Mouse (Mus musculus): ENCODE measurements at regions not wholly inside any gene's neighbourhood (a gene's known extent, or its start where the extent isn't known, plus 50 kb on each side); places are given as distances from the start of the nearest gene placed in this dataset.

DNA sequence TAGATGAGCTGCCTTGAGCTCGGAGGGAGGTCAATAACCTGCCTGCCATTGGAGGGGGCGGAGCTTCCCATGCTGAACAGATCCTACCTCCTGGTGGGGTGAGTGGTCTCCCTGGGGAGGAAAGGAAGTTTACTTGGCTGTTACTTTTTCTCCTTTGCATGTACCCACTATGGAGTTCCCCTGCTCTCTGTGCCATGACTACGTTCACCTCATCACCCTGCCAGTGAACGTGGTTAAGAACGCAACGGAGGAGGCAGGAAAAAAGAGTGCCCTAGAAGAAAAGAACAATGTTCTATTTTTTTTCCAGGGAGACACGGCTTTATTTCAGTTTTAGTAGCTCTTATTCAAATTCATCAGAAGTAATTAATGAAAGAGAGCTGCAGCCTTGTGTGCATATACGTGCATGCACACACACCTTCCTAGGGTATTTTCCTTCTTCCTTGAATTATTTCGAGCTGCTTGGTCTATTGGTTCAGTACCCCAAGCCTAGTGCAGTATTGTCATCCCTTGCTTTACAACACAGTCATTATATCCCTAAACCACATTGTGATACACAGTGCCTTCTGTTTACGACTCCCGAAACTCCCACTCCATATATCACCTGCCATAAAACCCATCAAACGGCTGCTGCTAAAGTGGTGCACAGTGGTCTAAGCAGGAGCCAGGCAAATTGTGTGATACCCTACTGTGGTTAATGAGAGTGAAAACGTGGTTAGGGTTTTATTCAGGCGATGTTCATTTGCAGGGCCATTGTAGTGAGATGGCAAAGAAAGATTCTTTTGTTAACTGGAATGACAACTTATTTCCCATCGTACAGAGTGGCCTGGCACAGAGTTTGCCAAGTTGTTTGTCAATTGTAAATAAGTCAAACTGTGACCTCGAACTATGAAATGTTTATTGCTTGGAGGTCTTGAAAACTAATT lies 608.0 kb downstream of the Bcl11a start:
- Histone ChIP-seq H3K9ac (replicated peaks; ENCODE audit: low read depth, low read length) (no peak overlapping the region), H3K27me3 (ENCODE audit: control insufficient read depth, insufficient read depth, low read length) (no peaks in the 10 kb centered on the region), H3K4me2 (ENCODE audit: low read depth, low read length) (peak overlapping the region; percentile 14; the same call in 1 of the 2 replicates), H3K36me3 (ENCODE audit: control insufficient read depth, insufficient read depth, low read length) (no peaks in the 10 kb centered on the region), H3K4me3 (ENCODE audit: low read depth, low read length) (no peak overlapping the region), H3K9me3 (ENCODE audit: control insufficient read depth, low read length) (no peaks in the 10 kb centered on the region), H3K27ac (ENCODE audit: low read depth, low read length) (no peak overlapping the region), H3K4me1 (ENCODE audit: control insufficient read depth, insufficient read depth, low read length) (peaks cover 6% of the 10 kb centered on the region; the same call in 1 of the 2 replicates)
- 13% methylated on average over 16 of the region's 16 CpGs for WGBS
- ATAC-seq (ENCODE audit: low read depth): peak; percentile 97

DNA sequence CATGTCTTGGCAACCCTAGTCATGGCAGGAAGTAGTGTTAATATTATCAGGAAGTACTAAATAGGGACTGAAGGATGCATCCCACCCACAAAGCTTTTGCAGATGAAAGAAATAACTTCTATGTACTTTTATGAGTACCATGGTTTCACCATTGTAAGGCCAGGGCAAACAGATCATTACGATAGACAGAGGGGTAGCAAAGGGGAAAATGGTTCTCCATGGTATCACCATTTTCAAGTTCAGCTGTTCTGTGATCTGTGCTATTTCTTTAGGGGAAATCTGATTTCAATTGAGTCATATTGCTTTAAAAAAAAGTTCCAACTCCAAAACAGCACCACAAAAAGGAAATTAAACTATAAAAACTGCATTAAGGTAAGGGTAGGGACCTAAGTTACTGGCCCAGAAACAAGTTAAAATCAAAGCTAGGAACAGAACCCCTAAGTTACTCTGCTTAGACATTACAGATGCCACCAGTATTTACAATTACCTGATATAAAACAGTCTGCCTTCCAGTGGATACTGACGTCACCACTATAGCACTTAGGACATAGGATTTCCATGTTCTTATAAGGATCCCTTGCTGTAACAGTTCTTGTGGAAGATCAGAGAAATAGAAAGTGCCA lies 610.4 kb downstream of the Bcl11a start:
- H3K9ac ChIP-seq (replicated peaks; ENCODE audit: low read depth, low read length): no peak overlapping the region
- H3K36me3 ChIP-seq (ENCODE audit: control insufficient read depth, insufficient read depth, low read length): no peaks in the 10 kb centered on the region
- no peak for ATAC-seq (ENCODE audit: low read depth)
- H3K9me3 ChIP-seq (ENCODE audit: control insufficient read depth, low read length): no peaks in the 10 kb centered on the region
- no peak overlapping the region for H3K4me3 ChIP-seq (ENCODE audit: low read depth, low read length)
- no peak overlapping the region for H3K27ac ChIP-seq (ENCODE audit: low read depth, low read length)
- peaks cover 6% of the 10 kb centered on the region; the same call in 1 of the 2 replicates for H3K4me1 ChIP-seq (ENCODE audit: control insufficient read depth, insufficient read depth, low read length)
- WGBS: 91% methylated on average over 2 of the region's 2 CpGs
- no peaks in the 10 kb centered on the region for H3K27me3 ChIP-seq (ENCODE audit: control insufficient read depth, insufficient read depth, low read length)
- H3K4me2 ChIP-seq (ENCODE audit: low read depth, low read length): no peak overlapping the region

DNA sequence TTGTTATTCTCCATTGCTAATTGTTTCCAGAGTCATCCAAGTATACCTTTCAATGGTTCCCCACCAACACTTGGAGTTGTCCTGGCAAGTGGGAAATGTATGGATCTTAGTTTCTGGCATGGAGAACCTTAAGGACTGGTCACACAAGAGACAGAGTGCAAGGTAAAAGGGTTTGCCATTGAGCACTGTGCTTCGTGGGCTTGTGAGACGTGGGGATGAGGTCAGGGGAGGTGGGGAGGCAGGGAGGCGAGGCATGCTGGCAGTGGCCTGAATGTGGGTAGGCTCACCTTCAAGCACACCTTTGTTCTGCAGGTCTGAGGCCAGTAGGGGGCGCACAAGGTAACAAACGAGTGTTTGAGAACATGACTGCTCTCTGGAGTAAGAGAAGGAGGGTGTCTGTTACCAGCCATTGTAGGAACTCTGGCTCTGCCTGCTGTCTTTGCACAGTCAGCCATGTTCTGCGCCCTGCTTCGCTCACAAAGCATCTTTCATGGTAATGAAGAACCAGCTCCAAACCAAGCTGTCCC lies 612.0 kb downstream of the Bcl11a start:
- H3K9me3 ChIP-seq (ENCODE audit: control insufficient read depth, low read length): no peaks in the 10 kb centered on the region
- no peak overlapping the region for H3K9ac ChIP-seq (replicated peaks; ENCODE audit: low read depth, low read length)
- no peak overlapping the region for H3K4me2 ChIP-seq (ENCODE audit: low read depth, low read length)
- no peak overlapping the region for H3K4me3 ChIP-seq (ENCODE audit: low read depth, low read length)
- no peaks in the 10 kb centered on the region for H3K27me3 ChIP-seq (ENCODE audit: control insufficient read depth, insufficient read depth, low read length)
- ATAC-seq (ENCODE audit: low read depth): no peak
- H3K36me3 ChIP-seq (ENCODE audit: control insufficient read depth, insufficient read depth, low read length): no peaks in the 10 kb centered on the region
- no peak overlapping the region for H3K27ac ChIP-seq (ENCODE audit: low read depth, low read length)
- WGBS: 50% methylated on average over 7 of the region's 7 CpGs
- peaks cover 6% of the 10 kb centered on the region; the same call in 1 of the 2 replicates for H3K4me1 ChIP-seq (ENCODE audit: control insufficient read depth, insufficient read depth, low read length)

DNA sequence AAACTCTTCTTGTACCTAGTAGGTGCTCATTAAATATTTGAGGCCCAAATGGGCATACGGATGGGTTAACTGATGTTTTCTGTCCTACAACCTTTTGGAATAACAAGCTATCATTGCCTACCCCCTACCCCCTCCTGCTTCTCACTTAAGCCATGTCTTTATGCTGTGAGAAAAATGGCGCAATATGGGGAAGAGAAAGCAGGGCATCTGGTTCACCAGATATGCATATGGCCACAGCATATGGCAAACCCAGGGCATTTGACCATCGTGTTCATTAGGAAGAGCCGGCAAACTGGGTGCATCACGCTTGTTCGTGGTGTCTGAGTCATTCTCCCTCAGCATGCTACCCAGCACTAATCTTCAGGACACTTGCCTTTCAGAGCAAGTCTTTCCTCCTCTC lies 616.1 kb downstream of the Bcl11a start:
- Histone ChIP-seq H3K4me1 (ENCODE audit: control insufficient read depth, insufficient read depth, low read length) (no peaks in the 10 kb centered on the region), H3K9ac (replicated peaks; ENCODE audit: low read depth, low read length) (no peak overlapping the region), H3K36me3 (ENCODE audit: control insufficient read depth, insufficient read depth, low read length) (no peaks in the 10 kb centered on the region), H3K27ac (ENCODE audit: low read depth, low read length) (no peak overlapping the region), H3K4me2 (ENCODE audit: low read depth, low read length) (no peak overlapping the region), H3K4me3 (ENCODE audit: low read depth, low read length) (no peak overlapping the region), H3K9me3 (ENCODE audit: control insufficient read depth, low read length) (no peaks in the 10 kb centered on the region), H3K27me3 (ENCODE audit: control insufficient read depth, insufficient read depth, low read length) (no peaks in the 10 kb centered on the region)
- WGBS: 74% methylated on average over 6 of the region's 6 CpGs
- ATAC-seq (ENCODE audit: low read depth): no peak

DNA sequence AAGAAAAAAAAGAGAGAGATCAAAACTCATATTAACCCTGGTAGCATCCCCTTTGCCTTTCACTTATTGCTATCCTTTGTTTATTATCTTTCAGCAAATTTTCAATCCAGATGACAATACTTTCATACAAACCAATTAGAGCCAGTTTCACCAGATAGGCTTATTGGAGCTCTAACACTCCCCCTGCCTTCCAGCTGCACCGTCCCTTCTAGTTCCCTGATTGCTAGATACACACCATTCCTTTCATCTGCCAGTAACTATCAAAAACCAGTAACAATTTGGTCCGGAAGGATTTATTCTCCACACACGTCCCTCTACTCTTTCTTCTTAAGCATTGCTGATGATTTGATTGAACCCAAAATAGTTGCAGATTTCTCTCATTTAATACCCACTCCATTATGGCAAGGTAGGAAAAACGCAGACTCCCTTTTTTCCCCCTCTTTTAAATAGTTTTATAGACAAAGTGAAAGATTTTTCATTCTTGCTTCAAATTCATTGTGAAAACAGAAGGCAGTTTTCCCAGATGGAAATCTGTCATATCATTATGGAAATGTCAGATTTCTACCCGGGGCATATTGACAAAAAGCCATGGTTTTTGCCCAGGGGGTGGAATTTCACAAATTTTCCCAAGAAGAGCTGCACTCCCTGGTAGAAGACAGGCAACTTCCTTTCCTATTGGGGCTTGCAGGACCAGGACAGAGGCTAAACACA lies 617.3 kb downstream of the Bcl11a start:
- 59% methylated on average over 5 of the region's 5 CpGs for WGBS
- no peak overlapping the region for H3K27ac ChIP-seq (ENCODE audit: low read depth, low read length)

DNA sequence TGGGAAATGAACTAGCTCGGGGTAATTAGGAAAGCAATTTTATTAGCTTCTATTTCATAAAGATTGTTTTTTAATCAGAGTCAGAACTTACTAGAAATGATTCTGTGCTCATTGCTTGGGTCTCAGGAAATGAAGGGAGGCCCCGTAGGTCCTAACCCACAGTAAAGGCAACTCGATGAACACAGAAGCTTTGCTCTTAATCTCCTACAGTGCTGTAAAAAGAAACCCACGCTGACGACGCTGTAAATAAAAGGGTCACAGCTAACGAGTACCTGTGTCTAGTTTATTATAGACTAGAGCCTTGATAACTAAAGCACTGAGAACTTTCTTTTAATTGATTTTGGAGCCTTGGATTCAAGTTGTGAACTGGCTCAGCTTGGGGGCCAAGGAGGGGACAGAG lies 618.7 kb downstream of the Bcl11a start:
- WGBS: 32% methylated on average over 7 of the region's 7 CpGs
- H3K9ac ChIP-seq (replicated peaks; ENCODE audit: low read depth, low read length): no peak overlapping the region

More for the DNA sequence above, 617.3 kb downstream of the Bcl11a start:
- H3K36me3 ChIP-seq (ENCODE audit: control insufficient read depth, insufficient read depth, low read length): no peaks in the 10 kb centered on the region
- no peaks in the 10 kb centered on the region for H3K4me1 ChIP-seq (ENCODE audit: control insufficient read depth, insufficient read depth, low read length)
- no peak overlapping the region for H3K4me3 ChIP-seq (ENCODE audit: low read depth, low read length)
- H3K27me3 ChIP-seq (ENCODE audit: control insufficient read depth, insufficient read depth, low read length): no peaks in the 10 kb centered on the region
- no peak for ATAC-seq (ENCODE audit: low read depth)
- no peaks in the 10 kb centered on the region for H3K9me3 ChIP-seq (ENCODE audit: control insufficient read depth, low read length)
- H3K9ac ChIP-seq (replicated peaks; ENCODE audit: low read depth, low read length): no peak overlapping the region
- no peak overlapping the region for H3K4me2 ChIP-seq (ENCODE audit: low read depth, low read length)

DNA sequence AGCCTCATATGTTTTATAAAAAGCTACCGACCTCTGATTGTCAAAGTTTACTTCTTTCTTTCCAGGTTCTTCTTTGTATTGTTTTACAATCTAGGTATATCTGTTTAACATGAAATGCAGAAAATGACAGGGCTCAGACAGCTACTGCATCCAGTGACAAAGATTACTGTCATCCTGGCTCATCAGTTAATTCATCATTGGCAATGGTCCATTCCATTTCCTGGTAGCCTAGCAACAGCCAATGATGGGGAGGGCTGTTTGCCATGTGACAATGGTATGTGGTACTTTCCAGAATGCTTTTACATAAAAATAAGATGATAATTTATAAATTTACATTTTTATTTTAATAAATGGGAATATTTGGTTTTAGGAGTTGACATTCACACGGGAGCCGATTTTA lies 630.9 kb downstream of the Bcl11a start:
- no peaks in the 10 kb centered on the region for H3K27me3 ChIP-seq (ENCODE audit: control insufficient read depth, insufficient read depth, low read length)
- H3K27ac ChIP-seq (ENCODE audit: low read depth, low read length): no peak overlapping the region
- ATAC-seq (ENCODE audit: low read depth): no peak
- no peaks in the 10 kb centered on the region for H3K36me3 ChIP-seq (ENCODE audit: control insufficient read depth, insufficient read depth, low read length)
- H3K4me2 ChIP-seq (ENCODE audit: low read depth, low read length): no peak overlapping the region
- H3K4me3 ChIP-seq (ENCODE audit: low read depth, low read length): no peak overlapping the region
- WGBS: 76% methylated on average over 3 of the region's 3 CpGs
- H3K9ac ChIP-seq (replicated peaks; ENCODE audit: low read depth, low read length): no peak overlapping the region
- no peaks in the 10 kb centered on the region for H3K9me3 ChIP-seq (ENCODE audit: control insufficient read depth, low read length)
- no peaks in the 10 kb centered on the region for H3K4me1 ChIP-seq (ENCODE audit: control insufficient read depth, insufficient read depth, low read length)

More for the DNA sequence above, 618.7 kb downstream of the Bcl11a start:
- no peak overlapping the region for H3K4me2 ChIP-seq (ENCODE audit: low read depth, low read length)
- no peak overlapping the region for H3K27ac ChIP-seq (ENCODE audit: low read depth, low read length)
- ATAC-seq (ENCODE audit: low read depth): no peak
- no peaks in the 10 kb centered on the region for H3K36me3 ChIP-seq (ENCODE audit: control insufficient read depth, insufficient read depth, low read length)
- no peaks in the 10 kb centered on the region for H3K27me3 ChIP-seq (ENCODE audit: control insufficient read depth, insufficient read depth, low read length)
- H3K9me3 ChIP-seq (ENCODE audit: control insufficient read depth, low read length): no peaks in the 10 kb centered on the region
- no peaks in the 10 kb centered on the region for H3K4me1 ChIP-seq (ENCODE audit: control insufficient read depth, insufficient read depth, low read length)
- H3K4me3 ChIP-seq (ENCODE audit: low read depth, low read length): no peak overlapping the region

DNA sequence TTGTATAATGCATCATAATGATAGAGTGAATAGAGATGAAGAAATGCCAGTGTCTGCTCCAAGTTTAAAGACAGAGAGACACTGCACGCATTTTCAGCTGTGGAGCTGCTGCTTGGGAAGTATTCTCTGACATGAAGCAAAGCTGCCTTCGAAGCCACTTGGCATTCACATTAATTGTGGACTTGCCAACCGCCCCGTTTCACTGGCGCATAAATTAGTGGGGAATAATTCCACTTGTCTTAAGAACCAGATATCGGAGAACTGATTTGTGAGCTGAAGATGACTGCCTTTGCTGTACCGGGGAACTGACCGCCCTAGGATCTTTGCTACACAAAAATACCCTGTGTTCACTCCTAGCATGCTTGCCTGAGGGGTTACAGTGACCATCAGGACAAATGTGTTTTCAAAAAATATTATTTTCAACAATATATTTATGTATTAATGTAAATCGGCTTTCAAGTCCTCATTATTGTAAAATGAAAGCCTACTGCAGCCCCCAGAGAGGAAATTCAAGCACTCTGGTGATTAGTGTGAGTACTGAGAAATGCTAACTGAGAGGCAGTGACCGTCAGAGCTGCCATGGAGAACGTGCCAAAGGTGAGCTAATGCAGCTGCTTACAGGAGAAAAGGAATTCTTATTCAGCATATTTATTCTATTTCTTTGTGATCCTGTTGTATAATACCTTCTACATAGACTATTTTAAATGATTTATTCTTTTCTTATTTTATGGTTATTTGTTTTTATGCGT lies 638.9 kb downstream of the Bcl11a start:
- ATAC-seq (ENCODE audit: low read depth): no peak; the same call in 1 of the 2 replicates
- Histone ChIP-seq H3K27me3 (ENCODE audit: control insufficient read depth, insufficient read depth, low read length) (no peaks in the 10 kb centered on the region), H3K9ac (replicated peaks; ENCODE audit: low read depth, low read length) (no peak overlapping the region), H3K4me1 (ENCODE audit: control insufficient read depth, insufficient read depth, low read length) (peaks cover 2% of the 10 kb centered on the region; the same call in 1 of the 2 replicates), H3K4me3 (ENCODE audit: low read depth, low read length) (no peak overlapping the region), H3K4me2 (ENCODE audit: low read depth, low read length) (no peak overlapping the region), H3K36me3 (ENCODE audit: control insufficient read depth, insufficient read depth, low read length) (no peaks in the 10 kb centered on the region), H3K9me3 (ENCODE audit: control insufficient read depth, low read length) (no peaks in the 10 kb centered on the region), H3K27ac (ENCODE audit: low read depth, low read length) (peak overlapping the region; percentile 16; the same call in 1 of the 2 replicates)
- 41% methylated on average over 12 of the region's 12 CpGs for WGBS

All from neural tube, embryonic 14.5 days (tissue).